Mouse (Mus musculus): ENCODE results near the gene Col24a1. TPM values are rescaled to one million over a fixed set of nuclear protein-coding genes. Genes with fewer than 3 reads are reported as not detected.
"Not testable (repeated sequence)": the region's sequence is repeated elsewhere in the genome, so short reads cannot be mapped to it uniquely, and the experiment has no call there.

Col24a1 gene
- polyA plus RNA-seq, 3 experiments from 2014 or later, result 0.12 TPM; not detected in 2

GRCm38 (mm10) chr3:145356865-145357487 is 64.7 kb downstream of the Col24a1 start:
- no peak for ATAC-seq

DNA sequence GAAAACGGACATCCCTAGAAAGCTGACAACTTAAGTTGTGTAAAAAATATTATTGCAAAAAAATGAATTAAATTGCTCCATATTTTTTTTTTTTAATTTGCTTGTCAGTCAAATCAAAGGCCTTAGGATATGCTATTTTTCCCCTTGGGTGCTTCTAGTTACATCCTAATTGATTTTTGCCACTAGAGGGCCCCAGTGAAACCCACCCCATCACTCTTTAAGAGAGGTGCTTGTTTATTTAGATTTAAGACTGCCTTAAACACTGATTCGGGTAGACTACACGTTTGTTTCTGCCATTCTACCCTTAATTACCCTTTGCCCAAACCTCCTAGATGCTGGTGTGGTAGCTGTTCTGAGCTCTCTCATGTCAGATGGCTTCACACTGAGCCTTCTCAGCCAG is 73.0 kb downstream of the Col24a1 start:
- ATAC-seq, result no peak

GRCm38 (mm10) chr3:145367176-145367717 is 75.0 kb downstream of the Col24a1 start:
- ATAC-seq, result no peak

DNA sequence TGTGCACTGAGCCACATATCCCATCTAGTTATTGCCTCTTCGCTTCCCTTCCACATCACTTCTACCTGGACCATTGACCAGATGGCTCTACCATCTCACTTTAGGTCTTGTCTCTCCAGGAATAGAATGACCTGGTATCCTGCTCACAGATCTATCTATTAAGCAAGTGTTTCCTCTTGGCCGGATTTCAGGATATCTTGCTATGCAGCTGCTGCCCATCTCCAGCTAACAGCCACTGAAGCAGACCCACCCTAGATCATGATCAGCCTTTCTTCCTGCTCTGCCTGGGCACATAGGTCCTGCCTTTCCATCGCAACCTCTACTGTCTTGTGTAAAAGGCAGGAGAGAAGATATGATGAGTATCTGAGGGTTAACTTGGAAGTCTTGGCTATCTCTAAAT is 84.0 kb downstream of the Col24a1 start:
- ATAC-seq, result no peak

GRCm38 (mm10) chr3:145383095-145383494 is 90.8 kb downstream of the Col24a1 start:
- no peak for ATAC-seq

- ATAC-seq, result no peak
These were observed 94.2 kb downstream of the Col24a1 start for GRCm38 (mm10) chr3:145386434-145386833.

- no peak for ATAC-seq
These were observed 98.4 kb downstream of the Col24a1 start for GRCm38 (mm10) chr3:145390681-145391080.

DNA sequence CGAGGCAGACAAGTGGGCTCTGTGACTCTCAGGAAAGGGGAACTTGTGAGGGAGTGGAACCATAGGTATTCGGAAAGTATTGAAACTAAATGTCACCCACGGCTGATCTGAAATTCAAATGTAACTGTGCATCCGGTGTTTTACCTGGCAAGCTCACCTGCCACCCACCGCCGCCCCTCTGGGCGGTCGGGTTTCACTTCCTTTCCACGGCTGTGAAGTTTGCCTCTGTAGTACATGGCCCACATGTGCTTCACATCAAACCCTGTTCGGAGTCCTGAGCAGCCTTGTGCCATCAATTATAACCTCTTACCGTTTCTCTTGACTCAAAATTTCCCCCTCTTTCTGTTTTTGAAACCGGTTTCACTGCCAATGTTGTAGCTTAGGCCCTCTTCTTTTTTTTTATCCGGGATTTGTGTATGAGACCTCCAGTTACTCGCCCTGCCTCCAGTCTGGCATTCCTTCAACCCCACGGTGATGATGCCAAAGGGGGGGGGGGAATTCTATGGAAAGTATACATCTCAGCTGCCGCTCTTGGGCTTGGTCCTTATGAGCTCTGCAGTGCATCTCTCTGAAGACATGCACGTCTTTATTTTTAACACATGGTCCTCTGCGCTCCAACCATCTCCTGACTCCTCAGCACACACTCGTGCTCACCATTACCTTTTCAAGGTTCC is 99.9 kb downstream of the Col24a1 start:
- ATAC-seq, result peak; percentile 68

- no peak for ATAC-seq
These were observed 106.9 kb downstream of the Col24a1 start for GRCm38 (mm10) chr3:145399173-145399572.

- no peak for ATAC-seq
These were observed 110.0 kb downstream of the Col24a1 start for GRCm38 (mm10) chr3:145402257-145402656.

DNA sequence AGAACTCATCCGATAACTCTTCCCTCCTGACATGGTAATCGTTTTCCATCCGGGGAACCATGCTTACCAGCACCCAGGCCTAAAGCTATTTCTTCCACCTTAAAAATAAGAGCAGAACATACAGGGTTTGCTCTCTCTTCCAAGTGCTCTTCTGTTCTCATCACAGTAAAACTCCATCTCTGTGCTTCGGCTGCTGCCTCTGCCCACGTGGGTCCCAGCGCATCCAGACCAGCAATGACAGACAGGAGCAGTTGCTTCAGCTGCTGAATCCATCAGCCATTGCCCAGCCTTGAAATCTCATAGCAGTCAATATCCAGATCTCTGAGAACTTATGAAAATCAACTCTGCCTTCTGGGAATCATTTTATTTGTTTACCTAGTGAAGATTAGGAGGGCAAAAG is 110.7 kb downstream of the Col24a1 start:
- no peak for ATAC-seq

DNA sequence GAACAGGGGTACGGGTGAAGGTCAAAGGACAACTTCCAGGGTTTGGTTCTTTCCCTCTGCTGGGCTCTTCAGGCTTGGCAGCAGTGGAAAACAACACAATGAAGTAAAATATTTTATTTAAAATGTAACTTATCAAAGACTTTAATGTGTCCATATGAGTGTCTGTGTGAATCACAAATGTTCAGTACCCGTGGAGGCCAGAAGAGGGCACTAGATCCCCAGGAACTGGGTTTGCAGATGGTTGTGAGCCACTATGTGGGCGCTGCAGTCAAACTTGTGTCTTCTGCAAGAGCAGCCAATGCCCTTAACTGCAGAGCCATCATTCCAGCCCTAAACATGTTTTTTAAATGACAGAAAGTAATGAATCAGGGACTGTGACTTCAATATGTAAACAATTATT is 115.8 kb downstream of the Col24a1 start:
- no peak for ATAC-seq

GRCm38 (mm10) chr3:145412137-145412536 is 119.9 kb downstream of the Col24a1 start:
- no peak for ATAC-seq

GRCm38 (mm10) chr3:145414362-145414761 is 122.1 kb downstream of the Col24a1 start:
- no peak for ATAC-seq

DNA sequence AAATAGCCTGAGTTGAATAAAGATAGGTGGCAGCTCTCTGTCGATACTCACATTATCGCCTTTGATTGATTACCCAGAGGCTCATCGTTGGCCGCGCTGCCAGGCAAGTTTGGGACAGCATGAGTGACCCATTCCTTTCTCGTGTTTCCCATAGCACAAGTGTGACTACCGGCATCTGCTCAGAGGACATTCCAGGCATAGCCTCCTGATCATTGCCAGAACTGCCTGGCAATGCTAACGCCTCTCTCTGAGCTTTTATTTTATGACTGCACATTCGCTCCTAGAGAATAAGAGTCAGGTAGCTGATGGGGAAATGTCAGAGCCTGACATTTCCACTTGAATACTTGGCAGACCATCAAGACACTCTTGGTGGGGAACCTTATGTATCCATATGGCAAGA is 125.5 kb downstream of the Col24a1 start:
- no peak for ATAC-seq

- ATAC-seq, result no peak
These were observed 128.1 kb downstream of the Col24a1 start for GRCm38 (mm10) chr3:145420421-145420820.

GRCm38 (mm10) chr3:145422044-145422443 is 129.8 kb downstream of the Col24a1 start:
- no peak for ATAC-seq

DNA sequence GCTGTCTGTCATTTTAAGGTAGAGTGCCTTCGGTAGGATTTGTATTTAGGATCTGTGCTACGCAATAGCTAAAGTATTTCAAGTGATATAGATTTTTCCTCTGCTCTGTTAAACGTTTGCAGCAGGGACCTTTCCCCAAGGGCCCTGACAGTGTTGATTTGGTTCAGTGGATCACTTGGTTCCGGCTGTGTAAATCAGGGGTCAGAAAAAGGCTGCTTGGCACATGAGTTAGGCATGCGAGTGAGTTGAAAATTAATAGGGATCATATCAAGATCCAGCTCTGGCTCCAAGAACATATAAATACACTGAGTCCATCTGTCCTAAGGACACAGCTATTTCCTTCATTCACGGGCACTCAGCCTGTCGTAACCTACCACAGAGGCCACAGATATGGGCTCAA is 146.1 kb downstream of the Col24a1 start:
- ATAC-seq, result no peak

DNA sequence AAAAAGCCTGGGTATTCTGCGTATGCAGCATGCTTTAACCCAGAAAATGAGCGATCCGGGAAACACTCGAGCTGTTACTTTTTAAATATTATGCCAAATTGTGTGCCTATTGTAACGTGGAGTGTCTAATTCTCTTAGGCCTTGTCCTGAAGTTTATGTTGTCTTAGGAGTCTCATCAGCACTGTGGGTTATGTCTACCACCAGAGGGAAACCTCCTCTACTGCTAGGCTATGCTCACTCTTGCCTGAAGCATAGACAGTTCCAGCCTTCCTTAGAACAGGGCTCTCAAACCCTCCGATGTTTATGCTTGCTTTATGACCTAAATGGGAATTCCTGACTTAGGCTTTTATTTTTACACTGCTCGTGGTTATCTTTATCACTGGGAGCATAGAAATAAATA is 146.8 kb downstream of the Col24a1 start:
- ATAC-seq, result no peak

GRCm38 (mm10) chr3:145440993-145441392 is 148.7 kb downstream of the Col24a1 start:
- no peak for ATAC-seq

DNA sequence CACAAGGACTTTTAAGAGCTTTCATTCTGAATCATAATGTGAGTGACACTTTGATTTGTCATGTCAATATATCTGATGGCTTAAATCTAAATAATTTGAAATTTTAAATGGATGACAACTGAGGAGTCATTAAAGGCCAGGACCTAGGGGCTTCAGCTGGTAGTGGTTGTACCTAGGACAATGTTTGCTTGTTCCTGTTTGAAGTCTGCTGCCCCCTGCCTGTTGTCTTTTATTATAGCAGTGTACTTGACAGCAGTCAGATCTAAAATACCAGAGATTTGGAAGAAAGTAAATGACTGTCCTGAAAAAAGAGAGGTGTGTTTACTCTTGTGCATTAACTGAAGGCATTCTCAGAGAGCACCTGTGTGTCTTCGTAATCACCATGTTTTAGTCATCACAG is 150.0 kb downstream of the Col24a1 start:
- peak; percentile 41 for ATAC-seq

GRCm38 (mm10) chr3:145443167-145443566 is 150.9 kb downstream of the Col24a1 start:
- not testable (repeated sequence) for ATAC-seq

DNA sequence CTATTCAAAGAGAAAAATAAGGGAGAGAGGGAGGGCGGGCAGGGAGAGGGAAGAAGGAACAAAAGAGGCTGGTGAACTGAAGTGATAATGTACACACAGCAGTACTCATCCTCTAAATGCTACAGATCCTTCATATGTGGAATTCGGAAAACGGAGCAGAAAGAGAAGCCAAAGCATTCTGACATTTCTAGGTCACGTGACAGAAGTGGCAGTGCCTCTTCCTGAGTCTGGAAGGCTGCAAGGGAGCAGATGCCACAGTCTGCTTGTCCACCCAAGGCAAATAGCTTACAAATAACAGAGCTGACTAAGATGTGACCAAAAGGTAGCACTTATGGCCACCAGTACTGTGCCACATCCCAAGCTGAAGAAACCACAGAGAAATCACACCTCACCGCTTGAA is 164.8 kb downstream of the Col24a1 start:
- ATAC-seq, result no peak

GRCm38 (mm10) chr3:145462351-145462750 is 170.1 kb downstream of the Col24a1 start:
- ATAC-seq, result no peak
